Mouse (Mus musculus): ENCODE results near the gene Gm20538.

The Gm20538 gene

GRCm38 (mm10) chr19:44552731-44553130 is at the start of gene Gm20538:
TSS of gene Gm20538 (minus strand) at chr19:44552831.
- no peak for DNase-seq (ENCODE audit: low read depth, low spot score)

- no peak for DNase-seq (ENCODE audit: low read depth, low spot score)
Measured at GRCm38 (mm10) chr19:44594180-44594579, 41.5 kb upstream of the Gm20538 start.

- DNase-seq (ENCODE audit: low read depth, low spot score), result no peak
Measured at GRCm38 (mm10) chr19:44591638-44592037, 39.0 kb upstream of the Gm20538 start.

- DNase-seq (ENCODE audit: low read depth, low spot score), result no peak
Measured at GRCm38 (mm10) chr19:44590992-44591391, 38.4 kb upstream of the Gm20538 start.

GRCm38 (mm10) chr19:44589591-44590223 is 37.1 kb upstream of the Gm20538 start:
- DNase-seq (ENCODE audit: low read depth, low spot score), result no peak

- no peak for DNase-seq (ENCODE audit: low read depth, low spot score)
Measured at GRCm38 (mm10) chr19:44588036-44588435, 35.4 kb upstream of the Gm20538 start.

GRCm38 (mm10) chr19:44582638-44583309 is 30.1 kb upstream of the Gm20538 start:
- peak; percentile 93 for DNase-seq (ENCODE audit: low read depth, low spot score)

- no peak for DNase-seq (ENCODE audit: low read depth, low spot score)
Measured at GRCm38 (mm10) chr19:44582103-44582502, 29.5 kb upstream of the Gm20538 start.

GRCm38 (mm10) chr19:44578038-44578437 is 25.4 kb upstream of the Gm20538 start:
- no peak for DNase-seq (ENCODE audit: low read depth, low spot score)

- DNase-seq (ENCODE audit: low read depth, low spot score), result no peak
Measured at GRCm38 (mm10) chr19:44576275-44576674, 23.6 kb upstream of the Gm20538 start.

- DNase-seq (ENCODE audit: low read depth, low spot score), result no peak
Measured at GRCm38 (mm10) chr19:44567763-44568162, 15.1 kb upstream of the Gm20538 start.

GRCm38 (mm10) chr19:44564006-44564405 is 11.4 kb upstream of the Gm20538 start:
- no peak for DNase-seq (ENCODE audit: low read depth, low spot score)

GRCm38 (mm10) chr19:44562652-44563206 is 10.1 kb upstream of the Gm20538 start, which contains the start of gene Hif1an:
TSS of gene Hif1an (plus strand) at chr19:44562850.
- DNase-seq (ENCODE audit: low read depth, low spot score), result peak; percentile 97

GRCm38 (mm10) chr19:44554861-44555590 is 2.4 kb upstream of the Gm20538 start, which contains the start of gene Ndufb8:
TSS of gene Ndufb8 (minus strand) at chr19:44555440.
- DNase-seq (ENCODE audit: low read depth, low spot score), result peak; percentile 94

- no peak for DNase-seq (ENCODE audit: low read depth, low spot score)
Measured at GRCm38 (mm10) chr19:44554490-44554860, 1.8 kb upstream of the Gm20538 start.

GRCm38 (mm10) chr19:44553286-44553685 is 655 bp upstream of the Gm20538 start:
- DNase-seq (ENCODE audit: low read depth, low spot score), result no peak

GRCm38 (mm10) chr19:44545321-44546041 is 7.2 kb downstream of the Gm20538 start, which contains the start of gene Sec31b:
TSS of gene Sec31b (minus strand) at chr19:44545864.
- DNase-seq (ENCODE audit: low read depth, low spot score), result no peak

- peak; percentile 83 for DNase-seq (ENCODE audit: low read depth, low spot score)
Measured at GRCm38 (mm10) chr19:44544775-44545174, 7.9 kb downstream of the Gm20538 start.

GRCm38 (mm10) chr19:44544372-44544771 is 8.3 kb downstream of the Gm20538 start:
- DNase-seq (ENCODE audit: low read depth, low spot score), result no peak

GRCm38 (mm10) chr19:44542694-44543178 is 9.9 kb downstream of the Gm20538 start:
- no peak for DNase-seq (ENCODE audit: low read depth, low spot score)

- DNase-seq (ENCODE audit: low read depth, low spot score), result no peak
Measured at GRCm38 (mm10) chr19:44537416-44537815, 15.2 kb downstream of the Gm20538 start.
